Mouse (Mus musculus): ENCODE results near the gene Trp53i13.

GRCm38 (mm10) chr11:77501392-77501791 is 14.4 kb downstream of the Trp53i13 start:
- no peak for TF ChIP-seq POLR2A (IDR thresholded peaks at IDR 0.05; ENCODE audit: low read depth, low read length)
- peak; percentile 87; the same call in 1 of the 2 replicates for TF ChIP-seq CTCF (IDR thresholded peaks at IDR 0.05; ENCODE audit: extremely low read depth, insufficient read length, insufficient replicate concordance, low read depth, low read length)

All from small intestine, adult 2 months (tissue).